Mouse (Mus musculus): ENCODE results near the gene Tmprss15.

The Tmprss15 gene

GRCm38 (mm10) chr16:79090997-79091396 lies at the start of gene Tmprss15:
Gene Tmprss15 (minus strand): TSS chr16:79091097.
- in situ Hi-C loops (cut with MboI, MseI), result no loop called here

DNA sequence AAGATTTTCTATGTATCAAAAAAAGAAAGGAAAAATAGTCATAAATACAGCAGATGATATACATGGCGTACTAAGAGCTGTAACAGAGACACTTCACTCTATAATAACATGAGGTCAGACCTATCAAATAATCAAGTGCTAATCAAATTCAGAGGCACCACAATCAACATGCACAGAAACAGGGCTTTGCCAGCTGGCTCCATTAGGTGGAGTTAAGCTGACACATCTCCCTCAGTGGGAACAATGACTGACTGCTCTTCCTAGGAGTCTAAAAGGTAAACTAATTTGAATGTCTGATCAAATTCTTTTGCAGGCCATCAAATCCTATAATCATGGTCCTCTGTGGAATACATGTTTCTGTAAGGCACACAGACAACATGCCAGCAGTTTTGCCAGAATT lies 24.0 kb upstream of the Tmprss15 start:
- in situ Hi-C loops (cut with MboI, MseI), result no loop called here

GRCm38 (mm10) chr16:79109516-79109915 lies 18.6 kb upstream of the Tmprss15 start:
- in situ Hi-C loops (cut with MboI, MseI), result no loop called here

DNA sequence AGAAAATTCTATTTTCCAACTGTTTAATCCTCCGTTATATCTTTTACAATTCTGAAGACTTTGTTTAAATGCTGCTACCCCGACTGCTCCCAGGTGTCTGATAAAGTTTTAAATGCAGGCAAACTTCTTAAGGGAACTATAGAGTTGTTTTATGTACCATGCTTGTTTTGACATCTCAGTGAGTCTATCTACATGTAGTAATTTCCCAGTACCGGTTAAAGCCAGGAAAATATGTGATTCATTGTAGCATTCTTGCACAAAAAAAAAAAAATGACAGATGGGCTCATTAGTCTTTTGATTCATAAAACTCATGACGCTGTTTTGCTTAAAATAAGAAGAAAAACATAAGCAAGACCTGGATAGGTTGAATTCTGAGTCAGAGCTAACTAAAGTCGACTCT lies 18.1 kb upstream of the Tmprss15 start:
- in situ Hi-C loops (cut with MboI, MseI), result no loop called here

GRCm38 (mm10) chr16:79100325-79100724 lies 9.4 kb upstream of the Tmprss15 start:
- in situ Hi-C loops (cut with MboI, MseI), result no loop called here

DNA sequence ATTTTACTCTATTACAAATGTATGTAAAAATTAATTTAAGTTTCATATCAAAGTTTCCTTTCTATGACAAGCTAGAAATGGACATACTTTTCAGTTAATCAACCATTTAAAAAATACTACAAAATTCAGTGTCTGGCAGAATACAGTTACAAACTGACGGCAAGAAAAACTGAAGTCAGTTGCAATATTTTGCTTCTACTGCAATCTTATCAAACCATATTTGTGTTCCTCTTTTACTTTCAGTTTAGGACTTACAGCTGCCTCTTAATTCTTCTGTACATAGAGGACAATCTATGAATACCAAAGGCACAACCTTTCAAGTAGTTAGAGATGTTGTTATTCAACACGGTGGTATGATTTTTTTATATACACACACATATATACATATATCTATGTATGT lies 7.4 kb upstream of the Tmprss15 start:
- in situ Hi-C loops (cut with MboI, MseI), result no loop called here

DNA sequence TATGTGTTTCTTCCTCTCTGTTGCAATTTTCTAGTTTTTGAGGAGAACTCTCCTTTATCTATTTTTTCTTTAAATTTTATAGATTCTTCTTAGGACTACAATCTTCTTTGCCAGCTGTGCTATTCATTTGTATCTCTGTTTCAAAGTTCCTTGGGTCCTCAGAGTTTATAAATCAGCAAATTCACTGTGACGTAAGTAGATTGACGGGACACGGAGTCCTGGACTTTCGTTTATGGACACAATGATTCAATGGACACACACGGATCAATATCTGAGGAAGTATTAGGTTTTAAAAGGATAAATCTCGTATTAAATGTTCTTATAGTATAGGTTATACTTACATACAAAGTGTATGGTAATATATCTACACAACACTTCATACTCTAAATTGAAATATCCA lies 4.3 kb downstream of the Tmprss15 start:
- in situ Hi-C loops (cut with MboI, MseI), result no loop called here

GRCm38 (mm10) chr16:79063848-79064247 lies 27.0 kb downstream of the Tmprss15 start:
- in situ Hi-C loops (cut with MboI, MseI), result no loop called here

DNA sequence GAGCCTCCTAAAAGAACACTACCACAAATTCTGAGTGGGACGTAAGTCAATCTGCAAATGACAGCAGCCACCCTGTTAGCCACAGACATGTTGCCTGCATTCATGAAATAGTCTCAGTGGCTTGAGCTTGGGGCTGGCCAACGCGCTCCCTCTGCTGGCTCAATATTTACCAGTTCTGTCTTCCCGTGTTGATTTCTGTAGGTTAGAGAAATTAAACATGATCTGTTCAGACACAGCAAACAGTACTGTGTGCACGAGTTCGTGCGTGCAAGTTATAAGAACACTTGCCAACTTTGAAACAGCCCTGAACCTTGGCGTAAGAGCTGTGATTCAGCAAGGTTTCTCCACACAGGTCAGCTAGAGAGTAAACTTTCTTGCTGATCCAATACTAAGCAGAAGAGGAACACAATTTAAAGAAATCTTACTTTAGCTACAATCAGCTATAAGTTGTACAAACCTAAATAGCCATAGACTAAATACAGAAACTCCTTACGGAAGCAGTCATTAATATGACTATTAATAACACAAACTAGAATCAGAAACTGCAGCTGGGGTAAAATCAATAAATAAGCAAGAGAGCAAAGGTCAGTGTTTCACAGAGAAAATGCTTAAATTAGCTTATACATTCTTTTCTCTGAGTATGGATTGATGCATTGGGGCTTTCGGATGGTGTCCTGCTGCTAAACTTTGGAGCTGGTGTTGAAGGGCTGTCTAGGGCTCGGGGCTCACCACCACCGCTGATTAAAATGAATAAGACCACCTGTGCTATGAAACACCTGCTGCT lies 31.9 kb downstream of the Tmprss15 start:
- in situ Hi-C loops (cut with MboI, MseI), result no loop called here

DNA sequence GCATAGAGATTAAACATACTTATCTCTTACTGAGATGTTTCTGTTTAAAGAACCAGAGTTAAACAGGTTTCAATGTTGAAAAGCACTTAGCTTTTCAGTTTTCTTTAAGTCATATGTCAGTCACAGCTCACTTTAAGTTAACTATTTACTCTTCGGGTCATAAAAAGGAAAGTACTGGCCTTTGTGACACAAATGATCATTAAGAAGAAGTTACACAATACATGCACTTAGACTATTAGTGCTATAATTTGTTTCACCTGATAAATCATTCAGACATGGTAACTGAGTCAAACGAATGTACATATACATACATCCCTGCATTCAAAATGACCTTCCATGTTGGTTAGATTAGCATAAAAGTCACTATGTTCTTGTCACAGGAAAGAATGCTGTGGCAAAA lies 58.3 kb downstream of the Tmprss15 start:
- in situ Hi-C loops (cut with MboI, MseI), result no loop called here

- in situ Hi-C loops (cut with MboI, MseI), result no loop called here
These were observed 88.1 kb downstream of the Tmprss15 start for GRCm38 (mm10) chr16:79002812-79003211.

GRCm38 (mm10) chr16:79001679-79002078 lies 89.2 kb downstream of the Tmprss15 start:
- in situ Hi-C loops (cut with MboI, MseI), result no loop called here

- in situ Hi-C loops (cut with MboI, MseI), result no loop called here
These were observed 114.5 kb downstream of the Tmprss15 start for GRCm38 (mm10) chr16:78976384-78976783.

- in situ Hi-C loops (cut with MboI, MseI), result no loop called here
These were observed 116.8 kb downstream of the Tmprss15 start for GRCm38 (mm10) chr16:78974099-78974498.

DNA sequence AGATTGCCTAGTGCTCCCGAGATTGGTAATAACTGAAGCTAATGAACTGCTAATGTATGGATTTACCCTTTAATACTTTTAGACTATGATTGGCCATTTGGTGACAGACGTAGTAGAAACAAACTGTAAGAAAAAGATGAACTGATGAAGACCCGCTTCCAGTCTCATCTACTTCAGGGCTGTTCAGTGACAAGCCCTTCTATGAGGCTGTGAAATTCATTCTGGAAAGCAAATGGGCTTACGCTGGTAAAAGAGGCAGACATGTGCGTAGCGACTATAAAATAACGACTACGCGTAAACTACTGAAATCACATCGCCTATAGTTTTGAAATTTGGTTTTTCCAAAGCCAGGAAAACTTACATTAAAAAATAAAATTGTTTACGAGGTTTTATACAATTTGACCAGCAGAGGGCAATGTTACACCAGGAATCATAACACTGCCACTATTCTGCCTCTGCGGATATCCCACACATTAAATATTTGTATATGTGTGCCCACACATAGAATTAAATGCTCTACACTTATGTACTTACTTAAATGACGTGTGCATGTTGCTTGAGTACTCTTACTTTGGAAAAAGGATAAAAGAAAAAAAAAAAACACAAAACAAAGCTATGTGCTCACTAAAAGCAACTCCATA lies 121.7 kb downstream of the Tmprss15 start:
- in situ Hi-C loops (cut with MboI, MseI), result no loop called here

DNA sequence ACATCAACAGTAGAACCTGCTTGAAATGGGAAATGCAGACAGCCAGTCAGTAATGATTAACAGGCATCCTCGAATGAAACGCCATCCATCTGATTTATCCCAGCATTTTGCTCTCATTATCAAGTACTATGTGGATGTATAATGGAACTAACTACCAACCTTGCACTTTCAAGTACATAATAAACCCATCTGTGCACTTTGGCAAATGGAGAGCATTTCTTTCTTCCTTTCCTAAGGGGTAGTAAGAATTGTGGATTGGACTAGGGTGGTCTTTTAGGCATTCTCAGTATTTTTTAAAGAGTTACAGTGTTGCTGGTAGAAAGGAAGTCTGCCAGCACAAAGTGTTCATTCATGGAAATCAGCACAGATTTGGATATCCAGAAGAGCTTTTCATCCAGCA lies 133.5 kb downstream of the Tmprss15 start:
- in situ Hi-C loops (cut with MboI, MseI), result no loop called here

DNA sequence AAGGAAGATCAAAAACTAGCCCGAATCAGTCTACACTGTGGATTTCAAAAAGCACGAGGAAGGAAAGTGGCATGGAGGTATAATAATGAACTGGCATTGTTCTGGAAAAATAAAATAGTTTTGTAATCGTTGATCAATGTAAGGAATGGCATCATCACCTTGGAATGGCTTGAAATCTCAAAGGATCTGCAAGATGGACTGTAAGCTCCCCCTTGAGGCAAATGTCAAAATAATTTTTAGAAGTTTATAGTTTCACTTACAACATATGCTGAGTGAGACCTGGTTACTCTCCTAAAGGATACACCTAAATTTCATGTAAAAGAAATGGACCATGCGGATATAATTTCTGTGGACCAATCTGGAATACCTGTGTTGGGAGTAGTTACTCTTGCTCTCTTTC lies 140.5 kb downstream of the Tmprss15 start:
- in situ Hi-C loops (cut with MboI, MseI), result no loop called here

GRCm38 (mm10) chr16:78937755-78938154 lies 153.1 kb downstream of the Tmprss15 start:
- in situ Hi-C loops (cut with MboI, MseI), result no loop called here

- in situ Hi-C loops (cut with MboI, MseI), result no loop called here
These were observed 156.6 kb downstream of the Tmprss15 start for GRCm38 (mm10) chr16:78934298-78934697.

GRCm38 (mm10) chr16:78931287-78932025 lies 159.4 kb downstream of the Tmprss15 start:
- in situ Hi-C loops (cut with MboI, MseI), result no loop called here

- in situ Hi-C loops (cut with MboI, MseI), result no loop called here
These were observed 160.3 kb downstream of the Tmprss15 start, which contains the start of gene Chodl for GRCm38 (mm10) chr16:78930382-78931286. Gene Chodl (plus strand): TSS chr16:78930948.
